Mouse (Mus musculus) embryonic stem cell, embryonic (primary cell): ENCODE measurements around the gene Dcaf8.

Source experiments
- CTCF ChIA-PET, 4 experiments: fragments of 300-600 bp in 2 of 4; fragments of 350-600 bp in 2 of 4; sonication (Branson Sonifier 250); formaldehyde crosslinking; loops; one replicate each; lab custom pipeline; 2022; ENCODE audit warnings: inconsistent platforms in 2 of 4; lab: Charles Lee
- POLR2A ChIA-PET, 4 experiments: fragments of 300-600 bp in 2 of 4; fragments of 350-600 bp in 2 of 4; sonication (Branson Sonifier 250); formaldehyde crosslinking; loops; one replicate each; lab custom pipeline; 2022; ENCODE audit warnings: antibody characterized with exemption in 4 of 4, inconsistent platforms in 1 of 4; lab: Charles Lee

Dcaf8 gene

DNA sequence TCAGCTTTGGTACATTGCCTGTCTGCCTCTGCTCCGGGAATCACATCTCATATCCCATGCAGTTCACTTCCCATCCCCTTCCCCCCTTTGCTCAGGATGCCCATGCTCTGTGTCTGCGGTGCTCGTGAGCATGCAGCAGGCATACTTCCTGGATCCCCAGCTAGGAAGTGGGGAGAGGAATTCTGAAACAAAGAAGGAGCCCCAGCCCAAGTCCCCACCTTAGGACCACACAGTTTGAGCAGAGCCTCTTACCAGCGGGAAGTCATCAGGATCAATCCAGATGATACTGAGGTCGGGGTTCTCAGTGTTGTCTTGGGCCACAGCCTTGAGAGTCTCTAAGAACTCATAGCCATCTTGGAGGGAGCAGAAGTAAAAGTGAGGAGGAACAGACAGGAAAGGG is 64.9 kb downstream of the Dcaf8 start:
- CTCF ChIA-PET, result interaction anchor here in 2 of 4 experiments (1.0 to 1.4 kb wide), 4 partner anchors 15 to 112 kb away, joined by 3 to 4 read pairs (median 3); no protein-coding TSS in a partner anchor
- POLR2A ChIA-PET, result interaction anchor here (0.5 to 4.9 kb wide), 22 partner anchors 8 to 185 kb away, joined by 3 to 48 read pairs (median 4); partner anchors contain the start of genes Dcaf8 (in 2 of the 4), Ncstn (in 2 of the 4), Atp1a4 (in 1 of the 4) and Copa (in 1 of the 4)

DNA sequence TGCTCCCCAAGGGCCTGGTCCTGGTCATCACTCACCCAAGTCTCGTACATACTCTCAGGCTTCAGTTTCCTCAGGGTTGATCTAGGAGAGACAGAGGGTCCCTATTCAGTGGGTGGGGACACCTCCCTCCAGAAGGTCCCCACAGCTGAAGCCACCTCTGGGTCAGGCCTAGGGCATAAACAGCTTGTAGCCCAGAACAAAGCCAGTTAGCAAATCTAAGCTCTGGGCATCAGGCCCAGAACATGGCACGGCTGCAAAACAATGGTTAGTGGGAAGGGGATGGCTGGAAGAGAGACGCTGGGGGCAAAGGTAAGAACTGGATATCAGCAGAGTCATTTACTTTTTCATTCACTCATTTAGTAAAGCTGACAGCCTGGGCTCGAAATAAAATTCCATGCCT is 65.9 kb downstream of the Dcaf8 start:
- POLR2A ChIA-PET, result interaction anchor here in 3 of 4 experiments (0.6 to 4.9 kb wide), 7 partner anchors 9 to 162 kb away, joined by 4 to 48 read pairs (median 5); partner anchors contain the start of genes Pea15a (in 1 of the 3) and Pigm (in 1 of the 3)
- CTCF ChIA-PET, result no interaction called here

DNA sequence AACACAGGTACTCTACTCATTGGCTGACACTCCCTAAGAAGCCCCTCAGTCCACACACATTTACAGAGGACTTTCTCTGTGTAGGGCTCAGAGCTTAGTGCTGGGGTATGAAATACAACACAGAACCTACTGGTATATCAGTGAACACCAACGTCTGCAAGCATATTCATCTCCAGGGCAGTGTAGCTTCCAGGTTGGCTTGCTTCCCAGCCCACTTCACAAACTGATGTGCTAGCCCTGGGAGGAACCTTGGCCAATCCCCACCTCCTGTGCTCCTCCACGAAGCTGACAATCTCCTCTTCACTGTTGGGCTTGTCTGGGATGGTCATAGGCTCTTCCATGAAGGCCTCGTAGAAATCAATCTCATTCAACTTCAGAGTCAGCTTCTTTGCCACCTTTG is 66.9 kb downstream of the Dcaf8 start:
- ChIA-PET CTCF (interaction anchor here in 1 of 4 experiments (0.8 kb wide), 1 partner anchor 72 kb away, joined by 4 read pairs; no protein-coding TSS in a partner anchor), POLR2A (interaction anchor here in 2 of 4 experiments (1.3 to 4.9 kb wide), 4 partner anchors 8 to 71 kb away, joined by 4 to 48 read pairs (median 10); partner anchors contain the start of gene Pea15a (in 2 of the 2))

DNA sequence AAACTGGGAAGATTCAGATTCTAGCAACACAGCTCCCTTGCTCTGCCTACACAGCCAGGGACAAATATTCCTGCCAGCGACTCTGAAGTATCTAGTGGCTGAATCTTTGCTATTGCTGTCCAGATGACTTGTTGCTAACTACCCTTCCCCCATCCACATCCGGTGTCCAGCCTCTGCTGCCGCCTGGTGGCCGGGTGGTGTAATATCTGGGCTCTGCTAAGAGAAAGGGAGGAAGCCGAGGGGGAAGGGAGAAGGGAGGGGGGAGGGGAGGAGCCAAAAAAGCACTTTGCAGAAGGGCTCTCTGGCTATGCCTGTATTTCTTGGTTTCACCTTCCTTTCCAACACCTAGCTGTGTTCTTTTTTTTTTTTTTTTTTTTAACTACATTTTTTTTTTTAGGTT is 69.3 kb downstream of the Dcaf8 start:
- ChIA-PET CTCF (interaction anchor here (0.6 to 3.1 kb wide), 11 partner anchors 10 to 148 kb away, joined by 3 to 11 read pairs (median 4); partner anchors contain the start of genes Copa (in 1 of the 4), Ncstn (in 1 of the 4) and Pea15a (in 1 of the 4)), POLR2A (interaction anchor here in 3 of 4 experiments (0.7 to 2.0 kb wide), 14 partner anchors 10 to 165 kb away, joined by 3 to 11 read pairs (median 5); partner anchors contain the start of genes Pea15a (in 3 of the 3), Dcaf8 (in 1 of the 3) and Ncstn (in 1 of the 3))

DNA sequence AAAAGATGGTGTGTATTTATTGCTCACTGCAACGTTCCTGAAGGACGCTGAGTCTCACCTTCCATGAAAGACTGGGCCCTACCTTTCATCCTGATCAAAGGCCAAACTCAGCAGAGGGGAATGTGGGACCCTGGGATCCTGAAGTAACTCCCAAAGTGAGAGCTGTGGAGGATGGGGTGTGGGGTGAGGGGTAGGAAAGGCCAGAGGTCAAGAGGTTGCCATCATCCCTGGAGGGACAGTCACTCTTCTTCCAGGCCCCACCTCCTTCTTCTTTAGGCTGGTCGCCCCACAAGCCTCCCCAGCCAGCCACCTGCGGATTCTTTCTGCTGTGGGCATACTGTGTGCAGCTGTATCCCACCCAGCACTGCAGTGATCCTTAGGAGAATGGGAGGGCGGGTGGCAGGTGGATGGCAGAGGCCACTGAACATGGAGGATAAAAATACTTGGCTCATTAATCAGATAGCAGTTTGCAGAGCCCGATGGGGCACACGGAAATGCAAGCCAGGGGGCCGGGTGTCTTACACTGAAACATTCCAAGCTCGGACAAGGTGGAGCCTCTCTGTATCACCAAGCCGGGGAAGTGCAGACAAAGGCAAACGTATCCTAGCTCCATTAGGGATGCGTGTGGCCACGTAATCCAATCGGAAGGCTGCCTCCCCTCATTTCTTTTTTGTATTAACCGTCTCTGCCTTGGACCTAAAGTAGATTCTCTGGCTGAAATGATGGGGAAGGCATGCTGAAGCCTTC is 70.5 kb downstream of the Dcaf8 start:
- POLR2A ChIA-PET, result interaction anchor here in 3 of 4 experiments (0.6 to 4.5 kb wide), 19 partner anchors 10 to 209 kb away, joined by 3 to 18 read pairs (median 4); partner anchors contain the start of genes Dcaf8 (in 2 of the 3) and Pea15a (in 2 of the 3)
- CTCF ChIA-PET, result interaction anchor here in 3 of 4 experiments (0.5 to 3.1 kb wide), 7 partner anchors 12 to 106 kb away, joined by 3 to 11 read pairs (median 3); partner anchors contain the start of gene Pea15a (in 1 of the 3)

DNA sequence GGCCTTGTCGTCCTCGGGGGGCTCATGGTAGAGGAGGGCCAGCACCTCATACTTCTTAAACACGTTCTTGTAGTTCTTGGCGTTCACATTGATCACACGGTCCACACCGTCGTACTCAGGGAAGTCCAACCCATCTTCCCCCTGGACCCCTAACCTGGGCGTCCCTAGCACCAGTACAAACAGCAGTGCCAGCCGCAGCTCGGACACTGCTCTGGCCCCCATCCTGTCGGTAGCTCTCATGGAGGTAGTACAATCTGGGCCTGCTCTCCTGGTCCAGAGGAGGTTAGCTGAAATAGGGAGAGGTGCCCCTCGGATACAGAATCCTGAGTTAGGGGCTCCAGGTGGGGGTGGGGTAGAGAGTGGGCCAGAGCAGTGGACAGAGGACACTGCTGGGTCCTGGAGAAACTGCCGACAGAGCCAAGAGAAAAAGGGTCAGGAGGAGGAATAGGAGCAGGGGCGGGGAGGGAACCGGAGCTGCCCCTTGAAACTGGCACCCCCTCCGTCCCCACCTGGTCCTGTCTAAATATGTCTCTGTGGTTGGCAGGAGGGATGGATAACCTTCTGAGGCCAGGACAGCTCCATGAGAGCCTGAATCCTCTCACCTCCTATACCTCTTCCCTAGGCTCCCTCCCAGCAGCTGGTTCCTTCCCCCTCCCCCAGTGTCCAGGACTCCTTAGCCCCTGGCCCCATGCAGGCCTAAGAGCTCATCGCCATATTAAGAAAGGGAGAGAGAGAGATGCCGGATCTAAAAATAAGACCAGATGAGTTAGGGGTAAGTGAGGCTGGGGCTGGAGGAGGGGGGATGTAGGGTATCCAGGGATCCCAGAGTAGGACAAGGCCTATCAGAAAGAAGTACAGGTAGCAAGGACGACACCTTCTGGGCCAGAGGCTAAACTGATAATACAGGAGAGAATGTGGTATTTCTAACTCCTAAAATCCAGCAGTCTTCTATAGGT is 71.8 kb downstream of the Dcaf8 start, which contains the start of gene Casq1:
Gene Casq1, minus strand, starts transcription at position 418 of the 956 bp plus-strand sequence.
- ChIA-PET POLR2A (interaction anchor here in 3 of 4 experiments (0.6 to 4.5 kb wide), 18 partner anchors 12 to 210 kb away, joined by 3 to 18 read pairs (median 3); partner anchors contain the start of genes Pea15a (in 2 of the 3) and Dcaf8 (in 1 of the 3)), CTCF (interaction anchor here in 2 of 4 experiments (0.9 to 3.1 kb wide), 5 partner anchors 13 to 101 kb away, joined by 3 to 11 read pairs (median 5); partner anchors contain the start of gene Pea15a (in 1 of the 2))

DNA sequence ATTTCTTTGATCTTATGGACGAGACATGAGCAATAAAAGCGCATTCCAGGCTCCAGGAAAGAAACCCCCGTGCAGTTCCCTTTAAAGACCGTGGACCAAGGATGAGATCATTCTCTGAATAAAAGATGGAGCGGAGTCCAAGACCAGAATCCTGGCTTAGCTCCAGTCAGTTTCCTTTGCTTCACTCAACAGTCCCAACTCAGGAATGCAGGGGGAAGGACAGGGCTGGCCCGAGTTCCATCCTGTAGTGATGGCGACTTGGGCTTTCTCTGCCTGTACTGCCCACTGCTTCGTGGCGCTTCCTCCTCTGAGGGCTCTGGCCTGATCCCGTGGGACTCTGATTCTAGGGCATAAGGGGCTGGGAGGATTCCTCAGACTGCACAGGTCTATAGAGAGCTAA is 72.5 kb downstream of the Dcaf8 start:
- POLR2A ChIA-PET, result interaction anchor here in 2 of 4 experiments (0.8 to 4.5 kb wide), 6 partner anchors 11 to 56 kb away, joined by 3 to 18 read pairs (median 6); partner anchors contain the start of gene Pea15a (in 2 of the 2)
- CTCF ChIA-PET, result interaction anchor here in 1 of 4 experiments (1.2 kb wide), 1 partner anchor 58 kb away, joined by 5 read pairs; no protein-coding TSS in a partner anchor

DNA sequence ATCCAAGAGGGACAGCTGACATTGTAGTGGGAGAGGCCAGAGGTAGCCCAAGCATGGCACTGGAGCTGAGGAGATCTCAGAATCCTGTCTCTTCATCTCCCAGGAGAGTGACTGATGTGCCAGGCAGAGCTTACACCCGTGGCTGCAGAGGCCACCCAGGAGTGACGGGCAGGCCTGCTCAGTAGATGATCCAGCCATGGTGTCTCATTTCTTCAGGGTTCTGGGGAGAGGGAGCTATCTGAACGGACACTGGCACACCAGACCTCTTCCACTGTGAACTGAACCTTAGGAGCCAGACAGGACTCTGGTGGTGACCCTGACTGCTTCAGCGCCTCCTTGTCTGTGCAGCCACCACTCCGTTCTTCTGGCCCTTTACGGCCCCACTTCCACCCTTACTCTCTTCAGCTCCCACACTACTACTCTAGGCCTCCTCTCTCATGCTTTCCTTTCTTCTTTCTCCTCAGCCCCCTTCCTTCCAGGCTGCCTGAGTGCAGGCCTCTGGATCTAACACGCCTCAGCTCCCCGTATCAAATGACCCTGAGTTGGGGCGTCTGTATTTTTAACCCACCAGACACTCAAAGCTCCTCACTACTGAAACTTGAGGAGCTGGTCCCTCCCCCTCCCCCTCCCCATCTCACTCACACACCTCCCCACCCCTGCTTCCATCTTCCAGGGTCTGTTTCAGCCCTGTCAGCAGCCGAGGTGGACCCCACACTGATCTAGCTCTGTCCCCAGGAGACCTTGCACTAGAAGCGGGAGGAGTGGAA is 73.6 kb downstream of the Dcaf8 start:
- POLR2A ChIA-PET, result interaction anchor here (0.5 to 4.5 kb wide), 17 partner anchors 9 to 194 kb away, joined by 3 to 18 read pairs (median 3); partner anchors contain the start of genes Atp1a2 (in 1 of the 4), Dcaf8 (in 1 of the 4) and Pea15a (in 1 of the 4)

DNA sequence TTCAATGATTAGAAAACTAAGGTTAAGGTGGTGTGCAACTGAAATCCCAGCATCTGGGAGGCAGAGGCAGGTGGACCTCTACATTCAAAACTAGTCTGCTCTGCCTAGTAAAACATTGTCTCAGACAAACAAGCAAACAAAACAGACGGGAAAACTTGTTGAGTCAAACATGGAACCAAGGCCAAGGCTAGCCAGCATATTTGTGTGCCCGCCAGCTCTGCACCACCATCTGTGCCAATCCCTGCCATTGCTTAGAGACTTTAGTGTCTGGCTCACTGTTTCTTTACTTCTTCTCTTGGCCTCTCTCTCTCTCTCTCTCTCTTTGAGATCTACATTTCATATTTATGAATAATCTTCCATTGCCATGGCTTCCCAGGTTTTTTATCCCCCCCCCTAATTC is 80.3 kb downstream of the Dcaf8 start:
- POLR2A ChIA-PET, result interaction anchor here in 1 of 4 experiments (0.6 to 1.5 kb wide), 5 partner anchors 9 to 291 kb away, joined by 3 to 4 read pairs (median 3); no protein-coding TSS in a partner anchor
- CTCF ChIA-PET, result interaction anchor here in 1 of 4 experiments (0.6 kb wide), 1 partner anchor 335 kb away, joined by 4 read pairs; no protein-coding TSS in a partner anchor

More for the DNA sequence above, 73.6 kb downstream of the Dcaf8 start:
- CTCF ChIA-PET, result interaction anchor here in 3 of 4 experiments (0.5 to 1.1 kb wide), 7 partner anchors 36 to 174 kb away, joined by 3 to 14 read pairs (median 7); no protein-coding TSS in a partner anchor

DNA sequence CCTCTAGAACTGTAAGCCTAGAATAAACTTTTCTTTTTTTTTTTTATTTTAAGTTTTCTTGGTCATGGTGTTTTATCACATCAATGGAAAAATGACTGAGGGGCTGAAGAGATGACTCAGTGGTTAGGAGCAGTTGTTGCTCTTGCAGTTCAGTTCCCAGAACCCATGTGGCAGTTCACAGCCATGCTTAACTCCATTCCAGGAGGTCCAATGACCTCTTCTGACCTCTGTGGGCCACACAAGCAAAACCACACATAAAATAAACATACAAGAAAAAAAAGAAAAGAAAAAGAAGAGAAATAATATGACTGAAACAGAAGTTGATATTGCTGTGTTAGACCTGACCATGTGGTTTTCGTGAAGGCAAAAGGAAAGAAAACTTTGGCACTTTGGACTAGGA is 81.3 kb downstream of the Dcaf8 start:
- ChIA-PET POLR2A (interaction anchor here in 1 of 4 experiments (1.0 to 1.5 kb wide), 2 partner anchors 11 to 51 kb away, joined by 3 to 4 read pairs; no protein-coding TSS in a partner anchor), CTCF (no interaction called here)

DNA sequence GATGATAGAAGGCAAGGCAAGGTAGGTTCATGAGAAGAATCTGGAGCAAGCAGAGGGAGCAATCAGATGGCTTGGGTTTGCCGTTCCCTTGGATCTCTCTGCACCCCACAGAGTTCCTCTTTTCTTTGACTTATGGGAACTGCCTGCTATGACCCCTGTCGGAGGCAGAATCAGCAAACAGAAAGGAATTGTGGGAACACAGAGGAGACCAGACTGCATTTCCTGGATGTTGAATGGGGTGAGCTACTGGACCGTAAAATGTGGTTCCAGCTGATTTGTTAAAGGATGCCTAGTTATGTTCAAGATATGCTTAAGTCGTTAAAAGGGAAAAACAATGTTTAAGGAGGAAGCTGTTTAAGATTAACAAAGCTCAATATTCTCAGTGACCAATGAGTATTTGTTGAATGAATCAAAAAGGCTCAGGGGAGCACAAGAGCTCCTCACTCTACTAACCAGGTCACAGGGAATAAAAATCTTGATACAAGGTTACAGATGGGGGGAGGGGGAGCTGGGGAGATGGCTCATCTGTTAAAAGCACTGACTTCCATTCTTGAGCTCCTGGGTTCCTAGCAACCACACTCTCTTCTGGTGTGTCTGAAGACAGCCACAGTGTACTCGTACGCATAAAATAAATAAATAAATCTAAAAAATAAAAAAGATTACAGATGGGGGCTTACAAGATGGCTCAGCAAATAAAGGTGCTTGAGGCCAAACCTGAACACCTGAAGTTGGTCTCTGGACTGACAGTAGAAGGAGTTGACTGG is 93.2 kb downstream of the Dcaf8 start:
- CTCF ChIA-PET, result interaction anchor here in 2 of 4 experiments (0.6 to 0.7 kb wide), 3 partner anchors 103 to 180 kb away, joined by 3 to 5 read pairs (median 3); no protein-coding TSS in a partner anchor
- POLR2A ChIA-PET, result interaction anchor here (0.6 to 1.8 kb wide), 18 partner anchors 9 to 221 kb away, joined by 3 to 9 read pairs (median 4); partner anchors contain the start of genes Igsf8 (in 1 of the 4) and Pea15a (in 1 of the 4)

DNA sequence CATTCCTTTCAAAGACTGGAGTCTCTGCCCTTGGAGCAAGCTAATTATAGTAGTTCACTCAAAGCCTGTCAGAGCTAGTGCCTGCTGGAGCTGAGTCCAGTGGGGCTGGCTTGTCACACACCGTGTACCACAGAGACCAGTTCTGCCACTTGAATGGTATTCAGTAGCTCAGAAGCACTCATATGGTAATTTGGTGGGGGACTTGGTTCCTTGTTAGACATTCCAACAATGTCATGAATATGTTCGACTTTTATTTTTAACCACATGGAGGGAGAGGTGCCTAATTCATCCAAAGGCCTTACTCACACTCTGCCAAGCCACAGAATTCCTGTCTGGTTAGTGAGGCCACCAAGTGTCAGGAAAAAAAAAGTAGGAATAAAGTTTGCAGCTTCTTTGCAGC is 94.5 kb downstream of the Dcaf8 start:
- ChIA-PET POLR2A (interaction anchor here (0.6 to 2.7 kb wide), 31 partner anchors 9 to 222 kb away, joined by 3 to 14 read pairs (median 3); partner anchors contain the start of genes Dcaf8 (in 2 of the 4), Igsf8 (in 2 of the 4), Atp1a4 (in 1 of the 4) and Copa (in 1 of the 4)), CTCF (interaction anchor here in 2 of 4 experiments (0.6 to 1.7 kb wide), 4 partner anchors 69 to 123 kb away, joined by 3 to 4 read pairs (median 4); no protein-coding TSS in a partner anchor)

DNA sequence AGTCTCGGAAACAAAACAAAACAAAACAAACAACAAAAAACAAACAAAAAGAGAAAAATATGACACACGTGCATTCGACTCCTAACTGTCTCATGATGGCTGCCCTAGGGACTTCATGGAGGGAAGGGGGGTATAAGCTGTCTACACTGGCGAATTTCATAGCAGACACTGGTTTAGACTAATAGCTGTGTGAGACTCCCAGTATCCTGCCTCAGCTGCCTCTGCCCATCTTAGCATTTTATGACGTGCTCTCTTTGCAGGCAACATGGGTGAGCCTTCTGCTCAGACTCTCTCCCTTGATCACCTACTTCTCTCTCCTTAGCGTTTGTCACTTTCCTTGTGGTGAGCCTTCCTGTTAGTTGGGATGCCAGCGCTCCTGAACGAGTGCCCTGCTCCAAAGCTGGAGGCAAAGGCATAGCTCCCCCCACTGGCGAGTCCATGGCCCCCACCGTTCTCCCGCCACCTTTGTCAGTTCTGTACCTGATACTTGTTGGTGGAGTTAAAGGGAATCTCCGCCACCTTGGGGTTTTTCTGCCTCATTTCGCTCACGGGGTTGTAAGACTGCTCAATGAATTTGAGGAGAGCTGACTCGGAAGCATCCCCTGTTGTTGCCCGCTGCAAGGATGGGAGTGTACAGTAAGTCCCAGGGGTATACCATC is 95.8 kb downstream of the Dcaf8 start:
- CTCF ChIA-PET, result interaction anchor here in 3 of 4 experiments (0.5 to 2.0 kb wide), 20 partner anchors 16 to 633 kb away, joined by 3 to 14 read pairs (median 4); partner anchors contain the start of genes Dcaf8 (in 1 of the 3) and Pea15a (in 1 of the 3)
- POLR2A ChIA-PET, result interaction anchor here (0.6 to 3.3 kb wide), 28 partner anchors 11 to 332 kb away, joined by 3 to 14 read pairs (median 4); partner anchors contain the start of genes Dcaf8 (in 3 of the 4), Igsf8 (in 2 of the 4), Atp1a4 (in 1 of the 4) and Casq1 (in 1 of the 4)

DNA sequence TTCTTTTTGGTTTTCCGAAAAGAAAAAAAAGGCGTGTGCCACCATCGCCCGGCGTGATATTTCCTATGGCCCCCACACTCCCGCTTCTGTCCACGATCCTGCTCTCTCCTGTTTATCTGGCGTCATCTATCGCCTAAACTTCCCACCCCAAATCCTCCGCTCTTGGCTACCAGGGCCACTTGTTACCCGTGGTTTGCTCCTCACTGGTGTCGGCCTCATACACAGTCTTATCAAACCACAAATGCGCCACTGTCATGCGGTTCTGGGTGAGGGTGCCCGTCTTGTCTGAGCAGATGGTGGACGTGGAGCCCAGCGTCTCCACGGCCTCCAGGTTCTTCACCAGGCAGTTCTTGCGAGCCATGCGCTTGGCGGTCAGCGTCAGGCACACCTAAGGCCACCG is 96.8 kb downstream of the Dcaf8 start:
- CTCF ChIA-PET, result interaction anchor here in 2 of 4 experiments (1.3 to 2.0 kb wide), 8 partner anchors 16 to 634 kb away, joined by 3 to 14 read pairs (median 5); no protein-coding TSS in a partner anchor

More for the DNA sequence above, 96.8 kb downstream of the Dcaf8 start:
- POLR2A ChIA-PET, result interaction anchor here in 3 of 4 experiments (0.6 to 3.3 kb wide), 11 partner anchors 10 to 96 kb away, joined by 3 to 14 read pairs (median 4); partner anchors contain the start of genes Igsf8 (in 2 of the 3), Atp1a4 (in 1 of the 3) and Kcnj10 (in 1 of the 3)
